Mouse (Mus musculus) CD4-positive, CD25-positive, alpha-beta regulatory T cell, adult 9 weeks (primary cell): ENCODE measurements around the gene Olfr995. TPM values are rescaled to one million over a fixed set of nuclear protein-coding genes. Genes with fewer than 3 reads are reported as not detected.

Source experiments
- polyA plus RNA-seq: library from polyadenylated mRNA; unstranded; fragments of 100-300 nt; shearing (Covaris generic); gene quantifications from one replicate; pipeline ENCODE4 v1.2.1, GENCODE M21; 2017

Gene Olfr995
- polyA plus RNA-seq: not detected

DNA sequence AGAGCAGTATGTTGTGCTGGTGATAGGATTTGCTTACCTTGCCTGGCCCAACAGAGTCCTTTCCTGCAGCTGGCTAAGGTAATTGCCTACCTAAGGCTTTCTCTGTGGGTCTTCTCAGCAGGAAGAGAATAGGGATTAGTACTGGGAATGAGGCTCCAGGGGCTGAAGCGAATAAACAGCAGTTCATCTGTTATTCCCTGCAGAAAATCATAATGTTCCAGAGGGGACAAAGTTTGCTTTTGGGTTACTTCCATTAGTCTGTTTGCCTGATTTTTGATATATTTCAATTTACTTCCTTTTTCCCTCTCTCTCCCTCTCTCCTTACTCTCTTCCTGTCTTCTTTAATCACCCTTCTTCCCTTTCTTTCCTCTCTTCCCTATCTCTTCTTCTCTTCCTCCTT is at the start of gene Olfr995:
Gene Olfr995, minus strand, starts transcription at position 101 of the 400 bp plus-strand sequence.

DNA sequence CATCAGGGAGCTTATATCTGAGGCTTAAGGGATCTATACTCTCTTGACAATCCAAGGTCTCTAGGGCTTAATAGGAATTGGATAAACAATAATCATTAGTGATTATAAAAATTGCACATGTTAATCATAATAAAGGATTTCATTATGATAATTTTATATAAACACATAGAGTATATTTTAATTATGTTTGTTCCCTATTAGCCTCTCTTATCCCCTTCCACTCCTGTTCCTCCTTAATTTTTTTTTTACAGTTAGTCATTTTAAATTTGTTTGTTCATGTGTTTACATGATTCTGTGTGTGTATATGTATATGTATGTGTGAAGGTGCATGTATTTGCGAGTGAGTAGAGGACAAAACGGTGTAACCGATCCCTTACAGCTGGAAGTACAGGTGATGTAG is 7.1 kb downstream of the Olfr995 start, which contains the start of gene Olfr994:
Gene Olfr994, minus strand, starts transcription at position 101 of the 400 bp plus-strand sequence.

GRCm38 (mm10) chr2:85414777-85415176 is 28.7 kb downstream of the Olfr995 start, which contains the start of gene Olfr993:
TSS of gene Olfr993 (minus strand) at chr2:85414877.

GRCm38 (mm10) chr2:85409369-85409768 is 34.1 kb downstream of the Olfr995 start, which contains the start of gene Olfr992:
TSS of gene Olfr992 (minus strand) at chr2:85409469.

Other genes starting within 250 kb of the Olfr995 start
- gene Lrrc55, start 246.4 kb downstream of the Olfr995 start, polyA plus RNA-seq: not detected
- gene Olfr987, start 104.3 kb downstream of the Olfr995 start, polyA plus RNA-seq: not detected
- not detected for gene Olfr988, start 80.4 kb downstream of the Olfr995 start, polyA plus RNA-seq
- gene Olfr992, start 34.2 kb downstream of the Olfr995 start, polyA plus RNA-seq: not detected
- gene Olfr993, start 28.8 kb downstream of the Olfr995 start, polyA plus RNA-seq: not detected
- gene Olfr994, start 7.2 kb downstream of the Olfr995 start, polyA plus RNA-seq: not detected
- not detected for gene 4833423E24Rik, start 75.4 kb upstream of the Olfr995 start, polyA plus RNA-seq
- not detected for gene Olfr996, start 135.6 kb upstream of the Olfr995 start, polyA plus RNA-seq
- not detected for gene Olfr998, start 145.3 kb upstream of the Olfr995 start, polyA plus RNA-seq
- not detected for gene Olfr1000, start 168.3 kb upstream of the Olfr995 start, polyA plus RNA-seq
- gene Olfr1002, start 207.1 kb upstream of the Olfr995 start, polyA plus RNA-seq: not detected
- gene Olfr154, start 220.8 kb upstream of the Olfr995 start, polyA plus RNA-seq: not detected
- gene Olfr1006, start 235.1 kb upstream of the Olfr995 start, polyA plus RNA-seq: not detected
- not detected for gene Olfr1008, start 245.8 kb upstream of the Olfr995 start, polyA plus RNA-seq